Mouse (Mus musculus): Measurements from ENCODE around the gene Gucy1b2.

DNA sequence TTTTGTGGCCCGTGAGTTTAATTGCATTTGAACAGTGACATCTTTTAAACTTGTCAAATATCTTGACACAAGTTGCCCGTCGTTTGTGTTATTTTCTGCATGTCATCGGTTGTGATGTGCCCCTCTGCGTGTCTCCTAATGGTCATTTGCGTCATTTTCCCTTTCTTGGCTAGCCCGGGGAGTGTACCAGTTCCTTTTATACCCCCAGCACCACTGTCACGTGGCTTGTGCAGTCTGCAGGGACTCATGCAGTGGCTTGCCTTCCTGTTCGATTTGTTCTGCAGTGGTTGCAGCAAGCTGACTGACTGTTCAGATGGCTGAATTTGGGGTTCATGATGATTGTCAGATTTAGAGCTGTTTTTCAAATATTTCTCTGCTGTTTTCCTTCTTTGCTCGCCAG lies 82.1 kb downstream of the Gucy1b2 start:
- TF ChIP-seq POLR2A (IDR thresholded peaks at IDR 0.05; ENCODE audit: insufficient read depth, low read depth, low read length) (no peak), CTCF (IDR thresholded peaks at IDR 0.05; ENCODE audit: insufficient read depth, low read depth, low read length) (no peak)

Measured in olfactory bulb, adult 2 months (tissue).